Mouse (Mus musculus): ENCODE data around the gene Olfr90.

DNA sequence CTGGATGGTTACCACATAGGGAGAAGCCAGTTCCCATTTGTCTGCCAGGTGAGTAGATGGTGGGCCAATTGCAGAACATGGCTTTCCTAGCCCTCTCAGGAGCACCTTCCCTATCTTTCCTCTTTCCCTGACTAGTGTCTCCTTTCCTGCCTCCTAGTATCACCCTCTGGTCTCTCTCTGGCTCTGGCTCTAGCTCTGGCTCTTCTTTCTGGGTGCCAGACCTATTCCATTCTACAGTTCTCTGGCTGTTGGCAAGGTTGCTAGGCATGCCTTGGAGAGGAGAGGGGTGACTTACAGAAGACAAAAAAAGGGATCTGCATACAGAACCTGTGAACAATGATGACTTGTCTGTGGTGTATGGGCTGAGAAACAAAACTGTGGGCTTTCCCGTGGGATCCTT lies 20.4 kb downstream of the Olfr90 start:
- TF ChIP-seq CTCF (IDR thresholded peaks at IDR 0.05; ENCODE audit: low read depth) (no peak), EP300 (optimal IDR thresholded peaks at IDR 0.05) (no peak)

Data from stomach, postnatal 0 days (tissue).